In the genomic region with DNA sequence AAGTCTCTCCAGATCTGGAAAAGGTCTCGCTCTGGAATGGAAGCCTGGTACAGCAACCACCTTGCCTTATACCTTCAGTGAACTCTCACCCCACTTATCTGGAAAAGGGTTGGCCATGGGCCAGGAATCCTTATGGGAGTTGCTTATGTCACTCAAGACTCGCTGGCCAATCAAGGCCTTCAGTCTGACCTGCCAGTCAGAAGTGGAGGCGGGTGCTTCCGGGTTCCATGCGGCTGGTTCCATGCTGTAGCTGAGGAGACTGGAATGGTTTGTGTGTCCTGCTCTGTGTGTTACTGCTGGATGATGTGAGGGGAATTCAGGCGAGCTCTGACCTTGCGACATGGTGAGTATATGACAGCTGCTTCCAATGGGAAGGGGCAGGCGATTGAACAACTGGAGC, we compare ENCODE assay signal across 29 mouse cellular contexts. TPM values are rescaled to one million over a fixed set of nuclear protein-coding genes. Genes with fewer than 3 reads are reported as not detected.
"Had no signal": no experiment of that assay in that cellular context is flagged by ENCODE, and none has a peak within 500 bp of the region (broad histone marks: within the 10 kb centered on the region; RNA-seq: fewer than 3 reads in every experiment).

No protein-coding gene starts in this region.

- H3K27ac ChIP-seq: kidney, embryonic 15.5 days; limb, embryonic 10.5 days; limb, embryonic 13.5 days; liver, embryonic 13.5 days; macrophage; midbrain, embryonic 12.5 days; midbrain, embryonic 15.5 days; neural tube, embryonic 12.5 days; neural tube, embryonic 15.5 days; stomach, postnatal 0 days had no signal

- DNase-seq: kidney, adult 11 months; kidney, adult 8-10 months; kidney, postnatal 10 days; kidney, postnatal 36 days; liver, embryonic 13.5 days; lung, embryonic 14.5 days; retina, postnatal 1 day; right cerebral cortex, postnatal 4 days; thymus, adult 2 months; thymus, postnatal 14 days; thymus, postnatal 4 days had no signal

- H3K36me3 ChIP-seq: kidney, embryonic 15.5 days; limb, embryonic 10.5 days; limb, embryonic 13.5 days; liver, embryonic 13.5 days; midbrain, embryonic 12.5 days; midbrain, embryonic 15.5 days; neural tube, embryonic 12.5 days; neural tube, embryonic 15.5 days had no signal

- H3K4me1 ChIP-seq: kidney, embryonic 15.5 days; limb, embryonic 10.5 days; limb, embryonic 13.5 days; liver, embryonic 13.5 days; midbrain, embryonic 12.5 days; midbrain, embryonic 15.5 days; neural tube, embryonic 12.5 days; neural tube, embryonic 15.5 days had no signal

- H3K27me3 ChIP-seq: kidney, embryonic 15.5 days; limb, embryonic 13.5 days; liver, embryonic 13.5 days; midbrain, embryonic 12.5 days; midbrain, embryonic 15.5 days; neural tube, embryonic 12.5 days; neural tube, embryonic 15.5 days had no signal

- H3K9me3 ChIP-seq: kidney, embryonic 15.5 days; limb, embryonic 10.5 days; liver, embryonic 13.5 days had no signal

- H3K4me3 ChIP-seq: kidney, embryonic 15.5 days; limb, embryonic 10.5 days; limb, embryonic 13.5 days; liver, embryonic 13.5 days; midbrain, embryonic 12.5 days; midbrain, embryonic 15.5 days; neural tube, embryonic 12.5 days; neural tube, embryonic 15.5 days had no signal

- H3K9ac ChIP-seq: kidney, embryonic 15.5 days; limb, embryonic 13.5 days; liver, embryonic 13.5 days; lung, embryonic 14.5 days; midbrain, embryonic 12.5 days; midbrain, embryonic 15.5 days; neural tube, embryonic 12.5 days; neural tube, embryonic 15.5 days had no signal

RNA-seq across cellular contexts. Expression of a gene that starts 36.2 kb away (rescaled TPM):
- total RNA-seq: layer of hippocampus, adult 8-10 months; layer of hippocampus, postnatal 10 days; left cerebral cortex, adult 18-20 months; left cerebral cortex, postnatal 25 days; liver, adult 2 months; megakaryocyte, adult 5-6 weeks had no signal
- polyA plus RNA-seq: kidney, embryonic 15.5 days; limb, embryonic 10.5 days; limb, embryonic 13.5 days; liver, adult 2 months; liver, embryonic 13.5 days; liver, embryonic 16.5 days; lung, embryonic 14.5 days; lung, postnatal 0 days; macrophage; midbrain, embryonic 12.5 days; midbrain, embryonic 15.5 days; neural tube, embryonic 12.5 days; neural tube, embryonic 15.5 days; stomach, embryonic 14.5 days; stomach, postnatal 0 days; thymus, adult 2 months had no signal

RNA-seq across cellular contexts. Expression of a gene that starts 59.3 kb away (rescaled TPM):
- total RNA-seq: layer of hippocampus, adult 8-10 months; layer of hippocampus, postnatal 10 days; left cerebral cortex, adult 18-20 months; left cerebral cortex, postnatal 25 days; liver, adult 2 months; megakaryocyte, adult 5-6 weeks had no signal
- polyA plus RNA-seq: kidney, embryonic 15.5 days; limb, embryonic 10.5 days; limb, embryonic 13.5 days; liver, adult 2 months; liver, embryonic 13.5 days; liver, embryonic 16.5 days; lung, embryonic 14.5 days; lung, postnatal 0 days; macrophage; midbrain, embryonic 12.5 days; midbrain, embryonic 15.5 days; neural tube, embryonic 12.5 days; neural tube, embryonic 15.5 days; stomach, embryonic 14.5 days; stomach, postnatal 0 days; thymus, adult 2 months had no signal
